Mouse (Mus musculus): ENCODE measurements around the gene Cacng1.

Cacng1 gene

DNA sequence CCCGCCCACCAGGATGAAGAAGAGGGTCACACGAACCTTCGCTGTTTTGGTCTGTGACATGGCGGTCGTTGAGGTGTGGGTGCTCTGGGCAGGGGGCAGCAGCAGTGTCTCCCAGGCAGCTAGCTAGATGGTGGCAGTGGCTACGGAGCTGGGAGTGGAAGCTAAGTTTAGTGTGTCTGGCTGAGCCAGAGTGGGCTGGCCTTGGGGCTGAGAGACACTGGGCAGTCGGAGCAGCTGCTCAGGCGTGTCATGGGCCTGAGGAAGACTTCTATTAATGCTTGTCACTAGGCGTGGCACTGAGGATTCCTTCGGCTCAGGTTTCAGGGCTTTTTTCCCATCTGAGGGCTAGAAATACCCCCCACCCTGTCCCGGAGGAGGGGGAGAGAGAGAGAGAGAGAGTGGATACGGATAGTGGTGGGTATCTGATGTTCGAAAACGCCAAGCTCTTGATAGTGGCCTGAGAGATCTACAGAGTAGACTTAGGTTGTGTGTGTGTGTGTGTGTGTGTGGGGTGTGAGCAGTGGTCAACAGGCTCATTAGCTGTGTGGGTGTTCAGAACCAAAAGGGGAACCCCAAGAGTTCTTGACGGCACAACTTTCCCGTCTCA, at the start of gene Cacng1:
Gene Cacng1 (minus strand): TSS at position 191 of the 607 bp plus-strand sequence.
- in situ Hi-C loops (cut with MboI, MseI) = no loop called here

DNA sequence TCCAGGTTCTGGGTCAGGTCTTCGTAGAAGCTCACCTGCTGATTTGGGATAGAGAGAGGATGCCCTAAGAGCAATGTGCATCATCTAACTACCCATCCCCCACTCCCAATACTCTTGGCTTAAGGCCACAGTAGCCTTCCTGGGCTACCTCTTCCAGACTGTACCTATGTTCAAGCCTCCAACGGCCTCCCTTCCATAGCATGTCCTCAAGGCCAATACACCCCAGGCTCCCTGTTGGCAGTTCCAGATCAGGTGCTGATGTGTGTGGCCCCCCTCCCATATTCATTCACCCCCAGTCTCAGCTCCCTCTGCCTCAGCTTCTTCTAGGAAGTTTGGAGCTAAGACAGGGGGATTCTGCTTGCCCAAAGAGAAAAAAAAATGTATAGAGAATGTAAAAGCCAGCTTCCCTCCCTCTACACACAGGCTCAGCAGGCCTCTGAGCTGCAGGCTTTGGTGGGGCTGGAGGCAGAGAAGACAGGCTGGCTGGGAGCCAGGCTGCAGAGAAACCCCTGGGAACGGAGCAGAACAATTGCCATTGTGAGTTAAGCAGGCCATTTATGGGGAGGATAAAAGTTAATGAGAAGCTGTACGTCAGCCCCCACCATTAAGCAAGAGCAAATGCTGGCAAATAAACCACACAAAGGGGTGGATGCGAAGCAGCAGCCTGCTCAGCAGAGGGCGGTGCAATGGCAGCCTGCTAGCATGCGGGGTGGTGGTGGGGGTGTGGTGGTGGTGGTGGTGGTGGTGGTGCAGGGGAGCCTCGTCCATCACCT, 46.6 kb upstream of the Cacng1 start:
- in situ Hi-C loops (cut with MboI, MseI) = no loop called here

DNA sequence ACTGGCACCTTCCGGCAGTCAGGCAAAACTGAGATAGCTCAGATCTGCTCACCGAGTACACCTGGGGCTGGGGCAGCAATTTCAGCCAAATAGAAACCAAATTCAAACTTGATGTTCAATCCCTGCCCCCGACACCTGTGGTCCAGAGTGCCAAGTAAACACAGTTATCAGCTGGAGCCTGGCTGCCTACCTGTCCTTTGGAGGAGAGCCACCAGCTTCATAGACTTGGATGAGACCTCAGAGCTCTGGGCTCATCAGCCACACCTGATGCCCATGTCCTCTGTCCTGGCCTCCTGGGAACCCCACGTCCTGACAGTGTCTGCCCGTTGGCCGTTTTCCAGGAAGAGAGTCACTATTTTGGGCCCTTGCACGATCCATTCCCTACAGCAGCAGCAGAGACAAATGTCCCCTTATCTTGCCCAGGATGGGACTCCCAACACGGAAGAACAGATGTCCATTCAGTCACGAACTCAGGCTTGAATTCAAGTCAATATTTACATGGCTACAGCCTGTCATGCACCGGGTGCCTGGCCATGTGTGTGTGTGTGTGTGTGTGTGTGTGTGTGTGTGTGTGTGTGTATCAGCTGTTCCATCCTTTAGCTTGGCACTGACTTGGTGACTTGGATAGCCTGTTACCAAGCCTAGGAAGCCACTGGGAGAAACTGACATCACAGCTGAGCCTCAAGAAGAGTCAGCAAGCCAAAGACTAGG, 45.6 kb upstream of the Cacng1 start:
- in situ Hi-C loops (cut with MboI, MseI) = no loop called here

DNA sequence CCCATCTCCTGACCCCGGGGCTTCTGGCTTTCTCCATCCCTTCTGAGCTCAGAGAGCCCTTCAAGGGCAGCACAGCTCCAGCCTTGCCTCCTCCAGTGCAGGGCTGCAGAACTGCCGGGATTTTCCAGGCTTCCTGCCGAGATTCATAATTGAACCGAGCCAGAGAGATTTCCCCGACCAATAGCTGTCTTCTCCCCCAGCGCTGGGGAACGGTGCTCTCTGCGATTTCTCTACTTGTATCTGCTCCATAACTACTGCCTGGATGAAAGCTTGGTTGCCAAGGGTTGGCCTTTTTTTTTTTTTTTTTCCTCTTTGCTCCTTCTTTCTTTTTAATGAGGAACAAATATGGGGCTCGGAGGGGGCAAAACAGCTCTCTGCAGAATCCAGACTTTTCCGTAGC, 43.7 kb upstream of the Cacng1 start:
- in situ Hi-C loops (cut with MboI, MseI) = no loop called here

DNA sequence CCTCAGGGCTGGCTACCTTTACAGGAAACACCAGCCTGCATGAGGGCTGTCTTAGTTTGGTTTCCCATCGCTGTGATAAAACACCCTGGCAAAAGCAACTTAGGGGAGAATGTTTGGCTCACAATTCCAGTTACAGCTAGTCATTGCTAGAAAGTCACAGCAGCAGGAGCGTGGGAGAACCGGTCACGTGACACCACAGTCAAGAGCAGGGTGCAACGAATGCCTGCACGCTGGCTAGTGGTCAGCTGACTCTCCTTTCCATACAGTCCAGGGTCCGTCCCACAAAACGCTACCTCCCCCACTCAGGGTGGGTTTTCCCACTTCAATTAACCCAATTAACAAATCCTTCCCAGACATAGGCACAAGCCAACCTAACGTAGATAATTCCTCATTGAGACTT, 43.2 kb upstream of the Cacng1 start:
- in situ Hi-C loops (cut with MboI, MseI) = no loop called here

DNA sequence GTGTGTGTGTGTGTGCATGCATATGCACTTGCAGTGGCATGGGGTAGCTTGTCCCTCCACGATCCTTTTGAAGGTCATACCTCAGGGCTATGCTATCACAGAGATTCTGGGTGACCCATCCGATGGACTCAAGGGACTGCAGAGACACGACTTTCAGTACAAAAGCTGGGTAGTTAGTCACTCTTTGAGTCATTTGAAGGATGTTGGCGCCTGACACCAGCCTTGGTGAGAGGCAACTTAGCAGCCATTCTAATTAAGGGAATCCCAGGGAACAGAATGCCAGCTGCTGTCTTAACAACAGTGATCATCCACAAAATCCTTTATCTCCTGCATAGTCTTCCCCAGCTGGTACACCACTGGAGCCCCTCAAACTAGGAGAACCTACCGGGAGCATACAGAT, 32.8 kb upstream of the Cacng1 start:
- in situ Hi-C loops (cut with MboI, MseI) = no loop called here

DNA sequence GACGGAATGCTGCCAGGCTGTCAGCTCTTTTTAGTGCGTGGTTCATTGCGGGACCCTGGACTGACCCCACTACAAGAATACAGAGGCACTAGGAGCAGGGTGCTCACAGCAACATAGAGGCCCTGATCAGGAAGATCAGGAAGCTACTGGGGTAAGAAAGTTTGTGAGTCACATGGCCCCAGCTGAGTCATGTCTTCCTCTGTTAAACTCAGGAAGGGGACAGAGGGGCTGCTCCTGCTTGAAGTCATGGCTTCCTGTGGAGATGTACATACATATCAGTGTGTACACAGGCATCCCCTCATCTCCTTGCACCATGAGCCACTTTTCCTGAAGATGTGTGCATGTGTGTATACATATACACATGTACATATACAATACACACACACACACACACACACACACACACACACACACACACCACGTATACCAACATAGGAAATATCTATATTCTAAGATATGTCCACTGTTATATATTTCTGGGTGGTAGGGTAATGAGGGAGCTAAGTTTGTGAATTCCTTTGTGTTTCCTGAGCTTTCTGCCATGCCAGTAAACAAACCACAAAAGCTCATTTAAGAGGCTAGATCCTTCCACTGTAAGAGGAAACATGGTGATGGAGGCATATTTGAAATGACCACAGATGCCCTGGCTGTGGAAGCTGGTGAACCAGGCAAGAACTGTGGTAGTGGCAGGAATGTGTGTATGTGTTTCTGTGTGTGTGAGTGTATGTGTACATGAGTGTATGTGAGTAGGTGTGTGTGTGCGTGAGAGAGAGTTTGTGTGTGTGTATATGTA, 32.1 kb upstream of the Cacng1 start:
- in situ Hi-C loops (cut with MboI, MseI) = no loop called here

DNA sequence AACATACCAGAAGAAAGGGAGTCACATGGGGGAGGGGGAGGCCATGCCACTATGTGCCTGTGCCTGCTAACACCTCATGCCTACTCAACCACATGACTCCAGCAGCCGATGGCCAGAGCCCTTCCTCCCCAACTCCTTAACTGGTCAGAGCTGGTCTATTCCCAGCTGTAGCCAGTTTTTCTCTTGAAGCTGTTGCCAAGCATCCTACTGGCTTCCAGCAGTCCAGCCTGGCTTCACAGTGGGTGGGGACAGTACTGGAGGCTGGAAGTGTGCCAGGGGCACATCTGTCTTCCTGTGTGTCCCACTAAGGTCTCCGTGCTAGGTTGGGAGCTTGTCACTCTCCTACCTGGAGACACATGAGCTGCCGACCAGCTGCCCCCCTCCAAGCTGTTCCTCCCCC, 26.8 kb upstream of the Cacng1 start:
- in situ Hi-C loops (cut with MboI, MseI) = no loop called here

DNA sequence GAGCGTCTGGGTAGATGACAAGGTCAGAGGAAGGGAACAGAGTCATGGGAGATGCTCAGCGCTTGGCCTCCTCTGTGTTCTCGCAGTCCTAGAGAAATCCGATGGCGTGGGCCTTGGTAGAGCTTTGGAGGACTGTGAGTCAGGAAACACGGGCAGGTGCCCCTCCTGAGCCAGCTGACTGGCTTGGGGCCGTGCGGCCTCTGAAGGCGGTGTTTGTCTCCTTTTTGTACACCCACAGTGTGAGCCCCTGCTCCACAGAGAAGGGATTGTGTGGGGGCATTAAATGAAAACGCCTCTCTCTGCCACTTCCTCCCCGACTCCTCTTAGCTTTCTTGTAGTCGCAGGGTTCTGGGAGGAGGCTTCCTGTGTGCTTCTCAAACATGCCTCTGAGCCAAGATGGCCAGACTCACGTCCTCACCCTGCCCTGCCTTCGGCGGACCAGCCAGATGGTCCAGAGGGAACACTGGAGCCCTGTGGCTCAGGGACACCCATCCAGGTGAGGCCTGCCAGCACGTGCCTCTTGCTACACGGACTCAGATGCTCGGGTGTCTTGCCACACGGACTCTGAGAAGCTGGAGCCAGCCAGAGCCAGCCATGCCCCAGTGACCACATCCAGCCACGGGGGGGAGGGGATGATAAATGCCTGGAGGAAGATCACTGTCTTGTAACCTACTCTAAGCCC, 22.2 kb upstream of the Cacng1 start:
- in situ Hi-C loops (cut with MboI, MseI) = no loop called here

DNA sequence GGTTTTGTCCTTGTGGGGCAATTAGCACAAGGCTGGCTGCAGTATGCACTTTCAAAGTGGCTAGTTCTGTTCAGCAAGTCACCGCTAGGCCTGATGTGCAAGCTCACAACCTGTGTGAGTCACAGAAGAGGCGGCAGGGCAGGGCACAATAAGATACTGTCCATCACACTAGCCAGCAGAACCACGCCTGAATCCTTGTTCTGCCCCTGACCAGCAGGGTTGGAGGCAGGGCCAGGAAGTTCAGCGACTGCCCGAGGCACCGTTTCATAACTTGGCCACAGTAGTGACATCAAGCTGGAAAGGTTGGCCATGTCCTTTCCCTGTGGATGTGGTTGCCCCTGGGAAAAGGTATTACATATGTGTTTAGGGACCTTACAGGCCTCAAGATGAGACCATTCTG, 21.6 kb upstream of the Cacng1 start:
- in situ Hi-C loops (cut with MboI, MseI) = no loop called here

DNA sequence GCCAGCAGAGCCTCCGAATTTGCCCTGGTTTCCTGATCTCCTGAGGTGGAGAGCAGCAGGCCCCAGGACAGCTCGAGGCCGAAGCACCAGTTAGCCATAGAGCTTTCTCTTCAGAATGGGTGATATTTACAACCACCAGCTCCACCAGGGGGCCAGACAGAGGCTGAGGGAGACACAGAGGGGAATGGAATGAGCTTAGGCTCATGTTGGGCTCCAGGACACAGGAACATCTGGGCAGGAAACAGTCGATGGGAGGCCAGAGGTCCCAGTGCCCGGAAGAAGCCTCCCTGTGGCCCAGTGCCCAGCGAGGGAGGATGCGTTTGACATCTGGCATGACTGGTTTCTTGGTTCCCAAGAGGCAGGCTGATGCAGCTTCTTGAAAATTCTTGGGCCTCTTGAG, 17.8 kb upstream of the Cacng1 start:
- in situ Hi-C loops (cut with MboI, MseI) = no loop called here

DNA sequence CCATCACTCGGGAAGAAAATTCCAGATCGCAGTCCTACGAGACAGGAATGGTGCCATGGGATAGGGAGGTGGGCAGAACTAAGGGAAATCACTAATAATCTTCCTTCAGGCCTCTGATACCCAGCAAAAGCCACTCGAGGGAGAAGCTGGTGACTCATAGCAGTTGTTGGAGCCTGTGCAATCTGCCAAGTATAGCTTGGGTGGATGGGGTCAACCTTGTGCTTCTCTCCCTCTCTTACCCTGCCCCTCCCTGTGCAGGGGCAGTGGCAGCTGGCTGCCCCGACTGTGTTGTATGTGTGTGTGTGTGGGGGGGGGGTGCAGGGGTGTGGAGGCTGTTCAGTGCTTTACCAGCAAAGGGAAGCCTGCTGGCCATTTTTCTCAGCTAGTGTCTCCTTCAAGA, 15.2 kb upstream of the Cacng1 start:
- in situ Hi-C loops (cut with MboI, MseI) = no loop called here

DNA sequence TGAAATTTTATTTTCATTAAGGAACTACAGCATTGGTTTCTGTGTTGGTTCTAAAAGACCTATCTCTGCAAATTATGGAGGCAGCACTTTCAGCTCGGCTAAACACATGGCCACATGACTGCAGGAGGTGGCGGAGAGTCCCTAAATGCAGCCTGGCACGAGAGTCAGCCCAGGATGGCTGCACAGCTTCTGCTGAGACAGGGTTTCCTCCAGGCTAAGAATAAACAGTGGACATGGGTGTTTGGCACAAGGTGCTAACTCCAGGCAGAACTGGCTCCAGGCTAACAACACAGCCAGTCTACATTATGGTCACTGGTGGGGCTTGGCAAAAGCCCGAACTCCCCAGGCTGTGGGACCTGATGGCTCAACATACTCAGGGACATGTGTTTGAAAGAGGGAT, 14.6 kb upstream of the Cacng1 start:
- in situ Hi-C loops (cut with MboI, MseI) = no loop called here

DNA sequence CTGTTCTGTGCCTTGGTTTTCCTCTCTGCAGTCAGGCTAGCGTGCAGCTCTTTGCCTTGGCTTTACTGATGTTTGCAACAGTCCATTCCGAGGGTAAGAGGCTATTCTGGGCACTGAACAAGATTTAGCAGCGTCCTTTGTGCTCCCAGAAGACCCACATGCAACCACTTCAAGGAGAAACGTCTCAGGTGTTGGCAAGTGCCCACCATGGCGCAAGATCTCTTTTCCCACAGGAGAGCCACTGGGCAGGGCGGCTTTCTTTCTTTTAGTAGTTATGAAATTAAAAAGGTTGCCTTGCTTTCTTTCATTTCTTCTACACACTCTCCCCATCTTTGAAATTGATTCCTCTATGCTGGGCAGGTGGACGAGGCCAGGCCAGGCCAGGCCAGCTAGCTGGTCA, 12.8 kb upstream of the Cacng1 start:
- in situ Hi-C loops (cut with MboI, MseI) = no loop called here

DNA sequence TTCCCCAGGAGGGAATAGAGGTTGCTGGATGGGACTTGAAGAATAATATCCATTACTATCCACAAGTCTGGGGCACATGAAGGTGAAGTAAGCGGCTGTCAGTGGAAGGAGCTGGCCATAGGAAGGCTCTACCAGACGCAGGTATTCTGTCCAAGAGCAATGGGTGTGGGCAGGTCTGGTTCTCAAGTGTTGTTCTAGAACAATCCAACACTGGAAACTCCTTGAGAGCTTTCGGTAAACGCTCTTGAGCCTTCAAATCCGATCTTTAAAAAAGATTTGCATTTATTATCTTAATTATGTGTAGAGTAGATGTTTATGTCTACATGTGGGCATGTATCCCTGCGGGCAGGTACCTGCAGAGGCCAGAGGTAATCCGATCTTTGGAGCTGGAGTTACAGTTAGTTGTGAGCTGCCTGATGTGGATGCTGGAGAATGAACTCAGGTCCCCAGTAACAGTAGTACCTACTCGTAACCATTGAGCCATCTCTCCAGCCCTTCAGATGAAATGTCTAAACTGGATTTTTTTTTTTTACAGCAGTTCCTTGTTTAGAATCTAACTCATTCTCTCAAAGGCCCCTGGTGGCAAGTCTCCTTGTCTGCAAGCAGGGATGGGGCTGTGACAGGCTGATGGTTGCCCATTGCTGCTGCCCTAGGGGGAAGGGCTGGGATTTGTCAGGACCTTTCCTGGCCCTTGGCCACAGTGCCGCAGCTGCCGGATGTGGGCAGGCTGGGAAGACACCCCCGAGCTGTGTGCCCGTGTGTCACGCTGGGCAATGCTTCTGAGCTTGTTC, 11.9 kb upstream of the Cacng1 start:
- in situ Hi-C loops (cut with MboI, MseI) = no loop called here

DNA sequence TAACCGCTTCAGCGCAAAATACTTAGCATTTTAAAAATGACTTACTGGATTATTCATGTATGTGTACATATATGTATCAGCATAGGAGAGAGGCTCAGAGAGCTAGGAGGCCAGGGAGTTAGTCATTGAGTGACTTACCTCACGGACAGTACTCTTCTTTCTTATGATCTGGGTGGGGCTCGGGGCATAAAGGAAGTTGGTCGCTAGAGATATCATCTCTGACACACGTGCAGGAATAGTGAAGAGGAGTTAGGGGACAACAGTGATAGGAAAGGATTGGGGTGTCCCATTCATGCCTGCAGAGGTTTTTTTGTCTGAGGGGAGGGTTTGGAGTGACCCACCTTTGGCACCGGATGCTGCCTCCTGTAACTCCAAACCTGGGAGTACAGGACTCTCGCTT, 8.3 kb upstream of the Cacng1 start:
- in situ Hi-C loops (cut with MboI, MseI) = no loop called here

DNA sequence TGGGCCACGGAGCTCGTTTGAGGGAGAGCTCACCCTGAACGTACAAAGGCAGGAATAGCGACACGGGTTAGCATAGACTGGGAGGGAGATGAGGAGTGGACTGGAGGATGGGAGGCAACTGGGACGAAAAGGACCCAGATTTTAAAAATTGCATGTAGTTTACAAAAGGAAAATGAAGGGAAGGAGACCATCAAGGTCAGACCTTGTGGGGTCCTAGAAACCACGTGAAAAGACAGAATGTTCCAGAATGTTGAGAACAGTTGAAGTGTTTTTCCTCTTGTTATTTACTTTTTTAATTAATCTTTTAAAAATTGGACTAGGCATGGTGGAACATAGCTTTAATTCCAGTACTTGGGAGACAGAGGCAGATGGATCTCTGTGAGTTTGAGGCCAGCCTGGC, 4.7 kb upstream of the Cacng1 start:
- in situ Hi-C loops (cut with MboI, MseI) = no loop called here

DNA sequence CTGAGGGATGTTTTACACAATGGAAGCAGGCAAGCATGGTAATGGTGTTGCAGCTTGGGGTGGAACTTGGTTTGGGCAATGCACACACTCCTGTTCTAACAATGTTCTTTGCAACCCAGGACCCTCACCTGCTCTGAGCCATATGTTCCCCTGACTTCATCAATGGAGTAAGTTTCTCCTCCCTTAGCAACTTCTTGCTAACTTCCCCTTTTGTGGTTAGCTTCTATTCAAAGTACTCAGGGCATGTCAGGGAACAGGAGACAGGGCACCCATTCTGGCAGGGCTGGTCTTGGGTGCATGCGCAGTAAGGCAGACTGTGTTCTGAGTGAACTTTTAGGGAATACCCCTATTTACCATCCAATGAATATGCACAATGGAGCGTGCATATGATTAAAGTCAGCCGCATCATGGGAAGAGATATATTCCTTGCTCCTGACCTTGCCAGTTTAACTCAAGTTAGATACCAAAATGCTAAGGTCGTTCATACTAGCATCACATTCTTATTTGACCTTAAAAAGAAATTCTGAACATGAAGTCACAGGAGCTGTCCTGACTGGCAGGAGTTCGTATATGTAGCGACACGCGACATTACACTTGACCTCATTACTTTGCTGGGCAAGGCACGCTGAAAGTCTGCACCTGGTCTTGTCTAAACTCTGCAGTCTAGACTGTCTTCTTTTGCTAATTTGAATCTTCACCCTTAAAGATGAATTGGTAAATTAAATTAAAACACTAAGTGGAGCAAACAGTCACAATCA, 4.1 kb upstream of the Cacng1 start:
- in situ Hi-C loops (cut with MboI, MseI) = no loop called here

DNA sequence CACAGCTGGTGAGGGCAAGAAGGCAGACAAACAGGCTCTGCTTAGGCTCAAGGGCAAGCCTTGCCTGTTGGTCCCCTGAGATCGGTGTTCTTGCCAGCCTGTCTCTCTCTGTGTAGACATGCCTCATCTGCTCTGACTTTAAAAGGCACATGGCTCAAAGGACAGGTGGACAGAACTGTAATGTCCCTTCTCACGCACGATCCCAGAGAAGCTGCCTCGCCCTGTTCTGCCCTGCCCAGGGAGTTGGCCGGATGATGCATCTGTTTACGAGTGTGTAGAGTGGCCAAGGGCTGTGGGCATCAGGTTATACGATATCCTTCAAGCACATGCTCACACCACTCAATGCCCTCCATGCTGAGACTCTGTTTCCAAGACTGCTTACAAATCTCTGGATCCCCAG, 2.0 kb downstream of the Cacng1 start:
- in situ Hi-C loops (cut with MboI, MseI) = no loop called here

DNA sequence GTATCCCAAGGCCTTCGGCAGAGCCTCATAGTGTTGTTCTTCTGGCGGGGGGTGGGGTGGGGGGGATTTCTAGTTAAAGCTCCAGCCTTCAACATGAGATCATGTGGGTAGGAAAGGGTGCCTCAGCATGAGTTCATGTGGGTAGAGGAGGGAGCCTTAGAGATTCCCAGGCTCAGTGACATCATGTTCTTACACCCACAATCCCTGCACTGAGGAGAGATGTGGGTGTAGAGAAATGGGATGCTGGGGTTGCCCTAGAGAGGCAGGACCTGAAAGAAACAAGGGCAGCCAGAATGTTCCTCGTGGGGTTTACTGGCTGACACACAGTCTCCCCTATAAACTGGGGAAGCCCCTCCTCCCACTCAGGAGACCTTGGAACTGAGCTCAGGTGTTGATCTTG, 5.9 kb downstream of the Cacng1 start:
- in situ Hi-C loops (cut with MboI, MseI) = no loop called here

All from T-helper 17 cell (primary cell).